Mouse (Mus musculus) liver, embryonic 13.5 days (tissue): Measurements from ENCODE around the gene Fam193a. TPM values are rescaled to one million over a fixed set of nuclear protein-coding genes. Genes with fewer than 3 reads are reported as not detected.
A peak's percentile ranks its signal among the peaks of the same experiment; 100 is the strongest.

Source experiments
- ATAC-seq: fragments of 200-750 bp; cut with Nextera tagmentation; 2 replicates; pipeline ENCODE4 v1.8.0; 2017; ENCODE audit warnings: low read depth, mild to moderate bottlenecking, moderate number of reproducible peaks, moderate library complexity
- DNase-seq: peaks from one replicate; pipeline ENCODE4 v3.0.0; 2022
- H3K27ac ChIP-seq: fragments of 300-500 bp; sonication (generic); 2 replicates; pipeline ENCODE4 v1.5.1; 2015; ENCODE audit warnings: moderate library complexity, mild to moderate bottlenecking, inconsistent platforms
- H3K27me3 ChIP-seq: fragments of 300-500 bp; sonication (generic); 2 replicates; pipeline ENCODE4 v1.6.1; 2015; ENCODE audit warnings: mild to moderate bottlenecking, inconsistent platforms
- H3K36me3 ChIP-seq: fragments of 300-500 bp; sonication (generic); 2 replicates; pipeline ENCODE4 v1.6.1; 2015; ENCODE audit warnings: mild to moderate bottlenecking, inconsistent platforms
- H3K4me1 ChIP-seq: fragments of 300-500 bp; sonication (generic); replicated peaks from 2 replicates; pipeline ENCODE4 v1.6.1; 2015; ENCODE audit warnings: inconsistent platforms
- H3K4me2 ChIP-seq: fragments of 300-500 bp; sonication (generic); 2 replicates; pipeline ENCODE4 v1.6.1; 2015; ENCODE audit warnings: inconsistent platforms, mild to moderate bottlenecking, moderate library complexity
- H3K4me3 ChIP-seq: fragments of 300-500 bp; sonication (generic); replicated peaks from 2 replicates; pipeline ENCODE4 v1.5.1; 2015; ENCODE audit warnings: mild to moderate bottlenecking, inconsistent platforms
- H3K9ac ChIP-seq: fragments of 300-500 bp; sonication (generic); 2 replicates; pipeline ENCODE4 v1.6.1; 2015; ENCODE audit warnings: mild to moderate bottlenecking, inconsistent platforms
- H3K9me3 ChIP-seq: fragments of 300-500 bp; sonication (generic); replicated peaks from 2 replicates; pipeline ENCODE4 v1.6.1; 2016; ENCODE audit warnings: inconsistent platforms
- WGBS: fragments of 180-500 bp; shearing (Covaris S2); methylation state at CpG from one replicate; pipeline ENCODE4 v1.1.7; 2015; ENCODE audit not compliant: insufficient replicate concordance; 5-methylcytosine and 5-hydroxymethylcytosine counted together
- polyA plus RNA-seq: library from polyadenylated mRNA; unstranded; fragments of >200 nt; fragmentation: Nextera tagmentation; extraction: Ambion mirVana; gene quantifications from 2 replicates; pipeline ENCODE4 v1.2.1, GENCODE M21; 2015

Fam193a gene
- polyA plus RNA-seq, 1 experiment from 2014 or later: 3.8 TPM

DNA sequence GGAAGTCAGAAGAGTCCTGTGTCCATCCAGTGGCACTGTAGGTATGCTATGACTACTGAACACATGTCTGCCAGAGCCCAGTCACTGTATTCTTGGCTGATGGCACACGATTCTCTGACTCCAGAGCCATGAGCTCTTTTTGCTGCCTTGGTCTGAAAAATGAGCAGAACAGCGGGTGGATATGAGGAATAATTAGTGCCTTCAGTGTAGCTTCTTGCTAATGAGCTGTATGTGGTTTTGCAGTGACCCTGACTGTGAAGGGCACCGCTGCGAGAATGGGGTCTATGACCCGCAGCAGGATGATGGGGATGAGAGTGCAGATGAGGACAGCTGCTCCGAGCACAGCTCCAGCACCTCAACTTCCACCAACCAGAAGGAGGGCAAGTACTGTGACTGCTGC, 92.1 kb downstream of the Fam193a start:
- Histone ChIP-seq H3K4me2 (no peak overlapping the region), H3K9ac (no peak overlapping the region), H3K9me3 (no peaks in the 10 kb centered on the region), H3K36me3 (peaks cover 80% of the 10 kb centered on the region), H3K27me3 (no peaks in the 10 kb centered on the region), H3K4me3 (no peak overlapping the region), H3K27ac (no peak overlapping the region), H3K4me1 (peaks cover 7% of the 10 kb centered on the region)
- no peak for ATAC-seq
- 79% methylated on average over 6 of the region's 6 CpGs for WGBS
- DNase-seq: no peak

DNA sequence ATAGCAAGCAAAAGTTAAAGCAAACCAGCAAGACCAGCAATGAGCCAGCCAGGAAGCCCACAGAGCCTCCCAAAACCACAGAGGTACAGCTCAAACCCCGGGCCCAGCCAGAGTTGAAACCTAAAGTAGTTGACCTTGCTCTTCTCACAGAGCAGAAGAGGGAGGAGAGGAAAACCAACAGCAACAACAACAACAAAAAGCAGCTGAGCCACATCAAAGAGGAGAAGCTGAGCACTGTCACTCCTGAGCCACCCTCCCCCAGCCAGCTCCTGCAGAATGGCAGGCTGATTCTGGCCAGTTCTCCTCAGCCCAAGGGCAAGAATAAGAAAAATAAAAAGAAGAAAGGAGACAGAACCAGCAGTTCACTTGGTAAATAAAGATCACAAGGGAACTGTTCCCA, 96.3 kb downstream of the Fam193a start:
- H3K9ac ChIP-seq: no peak overlapping the region
- H3K9me3 ChIP-seq: no peaks in the 10 kb centered on the region
- no peak for ATAC-seq
- no peaks in the 10 kb centered on the region for H3K27me3 ChIP-seq
- peaks cover 61% of the 10 kb centered on the region for H3K36me3 ChIP-seq
- no peak overlapping the region for H3K4me3 ChIP-seq
- peaks cover 42% of the 10 kb centered on the region for H3K4me1 ChIP-seq
- H3K4me2 ChIP-seq: no peak overlapping the region
- WGBS: 44% methylated on average over 1 of the region's 1 CpGs
- peak overlapping the region; percentile 34 for H3K27ac ChIP-seq
- no peak for DNase-seq

DNA sequence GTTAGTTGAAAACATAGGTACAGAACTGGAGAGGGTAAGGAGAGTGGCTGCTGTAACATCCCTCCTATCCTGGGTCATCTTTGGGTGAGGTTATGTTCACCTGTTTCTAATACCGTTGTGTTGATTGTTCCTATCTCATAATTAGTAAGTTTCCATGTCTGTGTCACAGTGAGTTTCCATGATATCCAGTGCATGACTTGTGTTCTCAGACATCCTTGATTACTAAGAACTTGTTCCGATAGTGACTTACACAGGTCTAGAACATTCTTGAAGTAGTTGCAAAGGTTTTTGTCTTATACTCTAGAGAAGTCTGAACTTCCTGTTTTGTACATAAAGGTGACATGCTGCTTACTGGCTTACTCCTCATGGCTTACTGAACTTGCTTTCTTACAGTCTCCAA, 96.9 kb downstream of the Fam193a start:
- Histone ChIP-seq H3K4me1 (peaks cover 42% of the 10 kb centered on the region), H3K4me2 (no peak overlapping the region), H3K27ac (peak overlapping the region; percentile 36; the same call in 1 of the 2 replicates), H3K9ac (no peak overlapping the region), H3K36me3 (peaks cover 55% of the 10 kb centered on the region), H3K27me3 (no peaks in the 10 kb centered on the region), H3K9me3 (no peaks in the 10 kb centered on the region), H3K4me3 (no peak overlapping the region)
- ATAC-seq (no peak), DNase-seq (no peak)
- 88% methylated on average over 2 of the region's 2 CpGs for WGBS

DNA sequence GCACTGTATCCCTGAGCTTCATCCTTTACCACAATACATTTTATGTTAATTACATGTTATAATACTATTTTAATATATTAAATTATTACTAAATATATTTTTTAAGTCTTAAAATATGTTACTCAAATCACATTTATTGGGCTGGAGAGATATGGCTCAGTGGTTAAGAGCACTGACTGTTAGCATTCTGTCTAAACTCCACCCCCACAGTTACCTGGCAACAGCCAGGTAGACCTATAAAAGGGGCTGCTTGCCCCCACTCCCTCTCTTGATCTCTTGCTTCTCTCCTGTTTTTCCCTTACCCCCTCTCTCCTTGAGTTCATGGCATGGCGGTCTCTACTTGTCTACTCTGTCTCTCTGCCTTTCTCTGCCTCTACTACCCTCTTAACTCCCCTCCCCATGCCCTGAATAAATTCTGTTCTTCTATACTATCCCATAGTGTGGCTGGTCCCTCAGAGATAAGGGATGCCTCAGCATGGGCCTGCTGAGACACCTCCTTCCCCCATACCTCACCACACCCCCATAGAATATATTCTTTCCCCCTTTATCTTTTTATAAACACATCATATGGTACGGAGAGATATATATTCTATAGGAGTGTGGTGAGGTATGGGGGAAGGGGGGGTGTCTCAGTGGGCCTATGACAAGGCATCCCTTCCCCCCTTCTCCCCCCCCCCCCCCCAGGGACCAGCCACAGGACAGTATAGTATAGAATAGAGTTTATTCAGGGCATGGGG, 98.5 kb downstream of the Fam193a start:
- Histone ChIP-seq H3K9me3 (no peaks in the 10 kb centered on the region), H3K27me3 (no peaks in the 10 kb centered on the region), H3K4me1 (peaks cover 42% of the 10 kb centered on the region), H3K27ac (peak overlapping the region; percentile 77), H3K9ac (peak overlapping the region; percentile 43; the same call in 1 of the 2 replicates), H3K4me3 (no peak overlapping the region), H3K36me3 (peaks cover 56% of the 10 kb centered on the region), H3K4me2 (peak overlapping the region; percentile 56)
- ATAC-seq: peak; percentile 99
- peak; percentile 63 for DNase-seq
- WGBS: 37% methylated on average over 2 of the region's 2 CpGs

DNA sequence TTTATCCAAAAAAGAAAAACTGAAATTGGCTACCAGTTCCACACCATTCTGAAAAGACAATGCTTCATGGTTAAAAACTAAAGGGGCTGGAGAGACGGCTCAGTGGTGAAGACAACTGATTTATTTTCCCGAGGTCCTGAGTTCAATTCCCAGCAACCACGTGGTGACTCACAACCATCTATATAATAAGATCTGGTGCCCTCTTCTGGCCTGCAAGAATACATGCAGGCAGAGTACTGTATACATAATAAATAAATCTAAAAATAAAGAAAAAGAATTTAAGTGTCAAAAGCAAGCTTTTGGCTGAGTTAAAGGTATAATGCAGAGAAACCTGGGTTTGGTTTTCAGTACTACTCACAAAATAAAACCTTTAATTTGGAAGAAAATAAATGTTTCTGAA, 111.2 kb downstream of the Fam193a start:
- no peak for ATAC-seq
- no peak overlapping the region for H3K4me3 ChIP-seq
- no peak overlapping the region for H3K27ac ChIP-seq
- 78% methylated on average over 3 of the region's 3 CpGs for WGBS
- H3K9ac ChIP-seq: no peak overlapping the region
- DNase-seq: no peak
- no peaks in the 10 kb centered on the region for H3K9me3 ChIP-seq
- H3K27me3 ChIP-seq: no peaks in the 10 kb centered on the region
- H3K4me1 ChIP-seq: no peaks in the 10 kb centered on the region
- no peak overlapping the region for H3K4me2 ChIP-seq
- H3K36me3 ChIP-seq: peaks cover 57% of the 10 kb centered on the region

GRCm38 (mm10) chr5:34485731-34486130, 116.0 kb downstream of the Fam193a start:
- no peak overlapping the region for H3K4me3 ChIP-seq
- 80% methylated on average over 15 of the region's 15 CpGs for WGBS
- no peak for ATAC-seq
- no peak overlapping the region for H3K9ac ChIP-seq
- H3K9me3 ChIP-seq: no peaks in the 10 kb centered on the region
- no peaks in the 10 kb centered on the region for H3K4me1 ChIP-seq
- peaks cover 36% of the 10 kb centered on the region for H3K36me3 ChIP-seq
- H3K4me2 ChIP-seq: no peak overlapping the region
- no peaks in the 10 kb centered on the region for H3K27me3 ChIP-seq
- DNase-seq: no peak
- no peak overlapping the region for H3K27ac ChIP-seq

DNA sequence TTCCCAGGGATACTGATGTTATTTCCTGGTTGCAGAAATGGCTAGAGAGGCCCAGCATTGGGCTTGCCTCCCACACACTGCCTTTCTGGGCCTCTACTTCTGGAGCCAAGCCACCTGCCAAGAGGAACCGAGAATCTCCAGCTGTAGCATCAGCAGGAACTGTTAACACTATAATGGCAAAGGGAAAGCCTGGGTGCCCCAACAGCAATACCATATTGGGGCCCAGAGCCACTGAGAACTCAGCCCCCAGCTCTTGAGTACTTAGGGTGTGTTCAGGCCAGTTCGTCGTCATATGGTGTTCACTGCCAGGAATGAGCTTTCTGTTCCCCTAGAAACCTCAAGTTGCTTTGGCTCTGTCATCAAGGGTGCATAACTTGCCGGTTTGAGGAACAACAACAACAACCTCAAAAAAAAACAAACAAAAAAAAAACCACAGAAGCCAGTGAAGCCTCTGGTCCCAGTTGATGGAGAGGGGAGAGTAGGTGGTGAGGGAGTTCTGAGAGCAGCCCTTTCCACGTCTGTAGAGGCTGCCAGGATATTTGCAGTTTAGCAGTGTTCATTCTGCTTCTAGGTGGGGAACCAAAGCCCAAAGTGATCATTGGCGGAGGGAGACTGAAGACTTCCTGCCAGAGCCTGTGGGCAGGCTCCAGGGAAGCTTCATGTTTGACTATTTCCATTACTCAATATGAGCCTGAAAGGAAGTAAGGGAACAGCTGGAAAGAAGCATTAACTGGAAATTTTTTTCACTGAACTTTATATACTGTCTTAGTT, 117.8 kb downstream of the Fam193a start:
- no peaks in the 10 kb centered on the region for H3K27me3 ChIP-seq
- ATAC-seq (no peak), DNase-seq (no peak)
- no peak overlapping the region for H3K27ac ChIP-seq
- WGBS: 64% methylated on average over 6 of the region's 6 CpGs
- no peaks in the 10 kb centered on the region for H3K9me3 ChIP-seq
- no peak overlapping the region for H3K4me3 ChIP-seq
- H3K36me3 ChIP-seq: peaks cover 25% of the 10 kb centered on the region
- no peaks in the 10 kb centered on the region for H3K4me1 ChIP-seq
- no peak overlapping the region for H3K4me2 ChIP-seq
- no peak overlapping the region for H3K9ac ChIP-seq

- H3K36me3 ChIP-seq: peaks cover 21% of the 10 kb centered on the region
- no peak overlapping the region for H3K27ac ChIP-seq
- ATAC-seq (no peak), DNase-seq (no peak)
- no peaks in the 10 kb centered on the region for H3K4me1 ChIP-seq
- WGBS: 76% methylated on average over 6 of the region's 6 CpGs
- H3K27me3 ChIP-seq: no peaks in the 10 kb centered on the region
- no peak overlapping the region for H3K4me2 ChIP-seq
- no peak overlapping the region for H3K4me3 ChIP-seq
- H3K9ac ChIP-seq: no peak overlapping the region
- H3K9me3 ChIP-seq: no peaks in the 10 kb centered on the region
These were observed 119.1 kb downstream of the Fam193a start for GRCm38 (mm10) chr5:34488741-34489417.

- Histone ChIP-seq H3K4me1 (no peaks in the 10 kb centered on the region), H3K9me3 (no peaks in the 10 kb centered on the region), H3K4me3 (no peak overlapping the region), H3K9ac (no peak overlapping the region), H3K27me3 (no peaks in the 10 kb centered on the region), H3K27ac (no peak overlapping the region), H3K36me3 (peaks cover 21% of the 10 kb centered on the region), H3K4me2 (no peak overlapping the region)
- DNase-seq (no peak), ATAC-seq (no peak)
- 81% methylated on average over 3 of the region's 3 CpGs for WGBS
These were observed 119.7 kb downstream of the Fam193a start for GRCm38 (mm10) chr5:34489418-34489787.

GRCm38 (mm10) chr5:34496745-34497144, 127.0 kb downstream of the Fam193a start:
- Histone ChIP-seq H3K4me1 (peaks cover 12% of the 10 kb centered on the region), H3K4me3 (no peak overlapping the region), H3K4me2 (no peak overlapping the region), H3K36me3 (peaks cover 17% of the 10 kb centered on the region; the same call in 1 of the 2 replicates), H3K27me3 (no peaks in the 10 kb centered on the region), H3K9ac (no peak overlapping the region), H3K27ac (no peak overlapping the region), H3K9me3 (no peaks in the 10 kb centered on the region)
- WGBS: 72% methylated on average over 6 of the region's 6 CpGs
- DNase-seq (no peak), ATAC-seq (peak; percentile 58)

DNA sequence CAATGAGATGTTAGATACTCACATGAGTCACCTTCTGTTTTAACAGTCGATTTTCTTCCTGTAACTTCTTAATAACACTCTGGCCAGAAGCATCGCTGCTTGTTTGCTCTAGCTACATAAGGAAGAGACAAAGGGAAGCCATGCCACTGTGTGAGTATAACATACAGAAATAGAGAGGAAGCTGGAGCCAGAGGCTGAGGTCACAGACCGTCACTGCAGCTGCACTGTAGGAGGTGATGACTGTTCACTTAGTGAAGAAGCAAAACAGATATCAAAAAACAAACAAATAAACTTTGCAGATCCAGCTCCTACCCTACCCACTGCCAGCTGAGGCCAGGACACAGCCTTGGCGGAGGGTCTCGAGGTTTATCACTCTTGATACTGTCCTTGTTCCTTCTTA, 131.2 kb downstream of the Fam193a start:
- no peak overlapping the region for H3K9ac ChIP-seq
- ATAC-seq: no peak
- H3K4me1 ChIP-seq: peaks cover 12% of the 10 kb centered on the region
- H3K27ac ChIP-seq: no peak overlapping the region
- no peaks in the 10 kb centered on the region for H3K9me3 ChIP-seq
- no peak overlapping the region for H3K4me3 ChIP-seq
- peaks cover 26% of the 10 kb centered on the region; the same call in 1 of the 2 replicates for H3K36me3 ChIP-seq
- WGBS: 73% methylated on average over 5 of the region's 5 CpGs
- no peak overlapping the region for H3K4me2 ChIP-seq
- DNase-seq: no peak
- no peaks in the 10 kb centered on the region for H3K27me3 ChIP-seq
